Comparison of ENCODE assay signal across 8 mouse cellular contexts in the genomic region with DNA sequence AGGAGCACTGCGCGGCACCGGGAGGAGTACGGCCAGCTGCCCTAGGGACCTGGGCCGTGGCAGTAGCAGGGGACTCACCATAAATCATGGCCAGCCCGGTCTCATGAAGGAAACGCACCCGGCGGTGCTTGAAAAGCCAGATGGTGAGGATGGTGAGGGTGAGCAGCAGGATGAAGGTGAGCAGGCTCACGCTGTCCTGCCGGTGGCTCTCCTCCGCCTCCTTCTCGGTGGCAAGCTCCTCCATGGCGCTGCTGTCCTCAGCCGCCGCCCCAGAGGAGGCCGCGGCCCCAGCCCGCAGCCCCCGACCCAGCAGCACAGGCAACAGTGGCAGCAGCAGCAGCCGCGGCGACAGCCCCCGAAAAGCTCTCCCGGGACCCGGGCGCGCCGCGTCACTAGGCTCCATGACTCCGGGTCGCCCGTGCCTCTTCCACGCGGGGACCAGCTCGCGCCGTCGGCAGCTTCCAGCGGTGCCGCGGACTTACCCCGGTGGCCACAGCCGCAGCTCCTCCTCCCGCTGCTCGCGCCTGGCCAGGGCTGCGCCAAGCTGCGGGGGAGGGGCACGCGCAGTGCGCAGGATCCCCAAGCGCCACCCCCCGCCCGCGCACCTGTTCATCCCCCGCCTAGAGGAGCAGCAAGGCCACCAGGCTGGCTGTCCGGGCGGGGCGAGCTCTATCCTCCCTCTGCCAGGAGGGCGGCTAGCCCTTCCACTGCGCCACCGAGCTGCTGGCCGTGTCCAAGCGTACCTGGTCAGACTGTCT. TPM values are rescaled to one million over a fixed set of nuclear protein-coding genes. Genes with fewer than 3 reads are reported as not detected.
DNase-seq lines count a peak whose midpoint lies in the region; ATAC-seq and TF ChIP-seq lines count a peak whose summit lies in the region.

A gene (minus strand): TSS at position 526 of the 758 bp plus-strand sequence.

- WGBS in lung, embryonic 14.5 days, result 5% methylated on average over 54 of the region's 65 CpGs

- peak within 1 kb of the TSS; percentile 42 for H3K9ac ChIP-seq in lung, embryonic 14.5 days

- TF ChIP-seq CTCF in lung, embryonic 14.5 days (IDR thresholded peaks at IDR 0.05; ENCODE audit: low read depth), result no peak

- peak within 1 kb of the TSS; percentile 71 for H3K4me2 ChIP-seq in lung, embryonic 14.5 days

- H3K4me3 ChIP-seq in lung, embryonic 14.5 days (ENCODE audit: low read depth, low read length), result peak within 1 kb of the TSS; percentile 46

- H3K27ac ChIP-seq in lung, embryonic 14.5 days (ENCODE audit: low read depth), result no peak within 1 kb of the TSS

- peak; percentile 76 for ATAC-seq in frontal cortex, adult (ENCODE audit: low TSS enrichment)
- peak; percentile 93 for ATAC-seq in lung, embryonic 14.5 days (ENCODE audit: insufficient read depth)
- ATAC-seq in neutrophil, adult 5-6 weeks (ENCODE audit: extremely low read depth, insufficient number of reproducible peaks, low FRiP score, poor library complexity, severe bottlenecking), result peak; percentile 56

- no peaks in the 10 kb centered on the region for H3K4me1 ChIP-seq in lung, embryonic 14.5 days (ENCODE audit: insufficient read depth)

- H3K27me3 ChIP-seq in lung, embryonic 14.5 days (ENCODE audit: insufficient read depth, low read length), result no peaks in the 10 kb centered on the region

- H3K36me3 ChIP-seq in lung, embryonic 14.5 days (ENCODE audit: insufficient read depth), result no peaks in the 10 kb centered on the region

- DNase-seq in CD8-positive naive resting alpha-beta T cell, adult 2 months (ENCODE audit: low read depth in 2 of 2, low spot score in 2 of 2), result peak; percentile 11 to 27
- peak; percentile 84 to 85 for DNase-seq in cerebellum, adult 18-20 months
- peak; percentile 68 for DNase-seq in heart, postnatal 4 days
- DNase-seq in layer of hippocampus, adult 8-10 months (ENCODE audit: low spot score in 2 of 2), result peak; percentile 40 to 50
- peak; percentile 56 for DNase-seq in lung, embryonic 14.5 days
- DNase-seq in testis, postnatal 14 days (ENCODE audit: low spot score), result peak; percentile 53

- H3K9me3 ChIP-seq in lung, embryonic 14.5 days (ENCODE audit: low read depth, low read length), result no peaks in the 10 kb centered on the region

RNA-seq across cellular contexts. Expression of the gene that starts here (rescaled TPM):
- 10 to 100 TPM; 11.7 to 16.9 TPM for total RNA-seq in heart, postnatal 4 days (2021)
- total RNA-seq in layer of hippocampus, adult 8-10 months (2022), result 10 to 100 TPM; 61.1 to 65.5 (median 63.5) TPM
- polyA plus RNA-seq in lung, embryonic 14.5 days (2014; fragmentation: Nextera tagmentation; extraction: Ambion mirVana), result 1.2 and 1.4 TPM in 2 replicates
- 101 and 109 TPM in 2 replicates for total RNA-seq in neutrophil, adult 5-6 weeks (2017)

Comparison
In these comparisons a context has a peak if more than half of its experiments do, and no peak if none do; other contexts are left out.
1. DNase-seq: peak in every context shown above with its lines; median percentile 84 in cerebellum, adult 18-20 months; 68 in heart, postnatal 4 days; 56 in lung, embryonic 14.5 days; 53 in testis, postnatal 14 days; 45 in layer of hippocampus, adult 8-10 months; 19 in CD8-positive naive resting alpha-beta T cell, adult 2 months.